Mouse (Mus musculus): Measurements from ENCODE around the gene Zfp598. TPM values are rescaled to one million over a fixed set of nuclear protein-coding genes. Genes with fewer than 3 reads are reported as not detected.

Zfp598 gene
- total and polyA plus RNA-seq, 2 experiments from 2014 or later = 16.4 to 40.0 TPM

DNA sequence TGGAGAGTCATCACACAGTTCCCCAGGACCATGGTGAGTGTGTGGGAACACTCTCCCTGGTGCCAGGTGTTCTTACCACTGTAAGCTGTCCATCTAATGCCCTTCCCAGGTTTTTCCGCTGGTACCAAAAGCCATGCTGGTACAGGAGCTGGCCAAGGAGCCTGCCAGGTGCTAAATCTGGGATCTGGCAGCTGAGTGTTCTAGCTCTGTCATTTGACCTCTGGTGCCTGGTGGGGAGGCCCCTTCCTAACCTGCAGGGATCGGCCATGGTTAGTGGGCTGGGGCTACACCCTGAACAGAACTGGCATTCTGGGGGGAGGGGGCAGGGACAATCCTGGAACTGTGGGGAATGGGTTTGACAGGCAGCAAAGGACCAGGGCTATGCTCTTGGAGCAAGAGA lies 58.1 kb downstream of the Zfp598 start, which contains the start of gene Rpl3l:
Gene Rpl3l, plus strand, starts transcription at position 203 of the 400 bp plus-strand sequence.
- no peaks in the 10 kb centered on the region for H3K4me1 ChIP-seq (ENCODE audit: insufficient read depth, low read length)
- H3K4me3 ChIP-seq (ENCODE audit: low read depth, low read length) = no peak within 1 kb of the TSS
- no peak within 1 kb of the TSS for H3K27ac ChIP-seq (ENCODE audit: low read depth, low read length)
- H3K9me3 ChIP-seq (ENCODE audit: low read length) = no peaks in the 10 kb centered on the region
- no peaks in the 10 kb centered on the region for H3K36me3 ChIP-seq (ENCODE audit: insufficient read depth, low read length)
- 61% methylated on average over 2 of the region's 2 CpGs for WGBS
- no peak for DNase-seq (ENCODE audit: low spot score)
- no peak within 1 kb of the TSS for H3K4me2 ChIP-seq (ENCODE audit: low read depth, low read length, poor library complexity, severe bottlenecking)
- TF ChIP-seq CTCF (IDR thresholded peaks at IDR 0.05) = no peak
- ATAC-seq (ENCODE audit: low FRiP score) = no peak
- H3K9ac ChIP-seq (replicated peaks; ENCODE audit: low read length, poor library complexity, severe bottlenecking) = no peak within 1 kb of the TSS
- no peaks in the 10 kb centered on the region for H3K27me3 ChIP-seq (ENCODE audit: insufficient read depth, low read length)

DNA sequence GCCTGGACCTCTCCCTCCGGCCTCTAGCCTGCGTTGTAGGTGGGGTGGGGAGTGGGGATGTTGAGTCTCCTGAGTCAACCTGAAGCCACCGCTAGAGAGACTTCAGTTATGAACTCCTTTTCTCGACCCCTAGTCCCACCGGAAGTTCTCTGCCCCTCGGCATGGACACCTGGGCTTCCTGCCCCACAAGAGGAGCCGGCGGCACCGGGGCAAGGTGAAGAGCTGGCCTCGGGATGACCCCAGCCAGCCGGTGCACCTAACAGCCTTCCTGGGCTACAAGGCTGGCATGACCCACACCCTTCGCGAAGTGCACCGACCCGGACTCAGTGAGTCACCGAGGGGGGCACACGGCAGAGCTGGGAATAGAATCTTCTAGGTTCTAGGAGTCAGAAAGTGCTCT lies 58.7 kb downstream of the Zfp598 start:
- Histone ChIP-seq H3K27ac (ENCODE audit: low read depth, low read length) (no peak overlapping the region), H3K36me3 (ENCODE audit: insufficient read depth, low read length) (no peaks in the 10 kb centered on the region), H3K4me1 (ENCODE audit: insufficient read depth, low read length) (no peaks in the 10 kb centered on the region), H3K4me2 (ENCODE audit: low read depth, low read length, poor library complexity, severe bottlenecking) (no peak overlapping the region), H3K9ac (replicated peaks; ENCODE audit: low read length, poor library complexity, severe bottlenecking) (no peak overlapping the region), H3K9me3 (ENCODE audit: low read length) (no peaks in the 10 kb centered on the region), H3K27me3 (ENCODE audit: insufficient read depth, low read length) (no peaks in the 10 kb centered on the region), H3K4me3 (ENCODE audit: low read depth, low read length) (no peak overlapping the region)
- DNase-seq (ENCODE audit: low spot score) = no peak
- TF ChIP-seq CTCF (IDR thresholded peaks at IDR 0.05) = no peak
- no peak for ATAC-seq (ENCODE audit: low FRiP score)
- 79% methylated on average over 17 of the region's 17 CpGs for WGBS

DNA sequence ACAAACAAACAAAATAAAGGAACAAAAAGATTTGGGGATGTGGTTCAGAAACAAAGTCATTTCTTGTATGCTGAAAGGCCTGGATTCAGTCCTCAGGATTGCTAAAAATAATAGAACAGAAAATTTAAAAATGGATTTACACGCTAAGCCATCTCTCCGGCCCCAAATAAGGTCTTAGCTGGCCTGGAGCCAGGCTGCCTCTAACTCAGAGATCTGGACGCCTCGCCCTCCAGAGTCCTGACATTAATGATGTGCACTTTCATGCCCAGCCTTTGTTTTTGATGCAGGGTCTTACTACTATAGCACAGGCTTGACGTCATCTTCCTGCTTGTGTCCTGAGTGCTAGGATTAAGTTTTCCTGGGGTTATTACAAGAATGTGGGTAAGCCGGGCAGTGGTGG lies 59.6 kb downstream of the Zfp598 start:
- Histone ChIP-seq H3K4me1 (ENCODE audit: insufficient read depth, low read length) (no peaks in the 10 kb centered on the region), H3K4me2 (ENCODE audit: low read depth, low read length, poor library complexity, severe bottlenecking) (no peak overlapping the region), H3K27ac (ENCODE audit: low read depth, low read length) (no peak overlapping the region), H3K9me3 (ENCODE audit: low read length) (no peaks in the 10 kb centered on the region), H3K27me3 (ENCODE audit: insufficient read depth, low read length) (no peaks in the 10 kb centered on the region), H3K4me3 (ENCODE audit: low read depth, low read length) (no peak overlapping the region), H3K36me3 (ENCODE audit: insufficient read depth, low read length) (no peaks in the 10 kb centered on the region), H3K9ac (replicated peaks; ENCODE audit: low read length, poor library complexity, severe bottlenecking) (no peak overlapping the region)
- TF ChIP-seq CTCF (IDR thresholded peaks at IDR 0.05) = no peak
- ATAC-seq (ENCODE audit: low FRiP score) (no peak), DNase-seq (ENCODE audit: low spot score) (no peak)
- 81% methylated on average over 6 of the region's 6 CpGs for WGBS

DNA sequence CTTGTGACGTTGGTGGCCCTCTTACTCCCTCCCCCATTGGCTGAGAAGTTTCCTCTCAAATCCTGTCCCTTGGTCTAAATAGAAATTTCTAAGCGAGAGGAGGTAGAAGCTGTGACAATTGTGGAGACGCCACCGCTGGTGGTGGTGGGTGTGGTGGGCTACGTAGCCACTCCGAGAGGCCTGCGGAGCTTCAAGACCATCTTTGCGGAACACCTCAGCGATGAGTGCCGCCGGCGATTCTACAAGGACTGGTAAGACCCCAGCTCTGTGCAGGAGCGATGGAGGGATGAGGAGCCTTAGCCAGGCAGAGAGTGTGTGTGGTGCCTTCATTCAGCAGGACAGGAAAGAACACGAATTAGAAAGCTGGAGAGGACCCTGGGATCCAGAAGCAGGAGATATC lies 61.3 kb downstream of the Zfp598 start:
- no peaks in the 10 kb centered on the region for H3K9me3 ChIP-seq (ENCODE audit: low read length)
- 81% methylated on average over 14 of the region's 14 CpGs for WGBS
- H3K27ac ChIP-seq (ENCODE audit: low read depth, low read length) = no peak overlapping the region
- no peak overlapping the region for H3K4me3 ChIP-seq (ENCODE audit: low read depth, low read length)
- no peak for ATAC-seq (ENCODE audit: low FRiP score)
- H3K4me2 ChIP-seq (ENCODE audit: low read depth, low read length, poor library complexity, severe bottlenecking) = no peak overlapping the region
- no peak overlapping the region for H3K9ac ChIP-seq (replicated peaks; ENCODE audit: low read length, poor library complexity, severe bottlenecking)
- H3K27me3 ChIP-seq (ENCODE audit: insufficient read depth, low read length) = no peaks in the 10 kb centered on the region
- H3K4me1 ChIP-seq (ENCODE audit: insufficient read depth, low read length) = no peaks in the 10 kb centered on the region
- no peak for TF ChIP-seq CTCF (IDR thresholded peaks at IDR 0.05)
- DNase-seq (ENCODE audit: low spot score) = no peak
- no peaks in the 10 kb centered on the region for H3K36me3 ChIP-seq (ENCODE audit: insufficient read depth, low read length)

Other genes starting within 250 kb of the Zfp598 start
Only the 30 nearest of the 33 such genes appear.
- gene E4f1, start 199.4 kb upstream of the Zfp598 start, total RNA-seq (2014; rRNA removed) = 35.1 and 38.0 TPM in 2 replicates
- gene E4f1, start 199.4 kb upstream of the Zfp598 start, polyA plus RNA-seq (2015; fragmentation: Nextera tagmentation; extraction: Ambion mirVana) = 25.6 and 30.6 TPM in 2 replicates
- gene Pgp, start 199.3 kb upstream of the Zfp598 start, total RNA-seq (2014; rRNA removed) = 49.6 and 50.1 TPM in 2 replicates
- gene Pgp, start 199.3 kb upstream of the Zfp598 start, polyA plus RNA-seq (2015; fragmentation: Nextera tagmentation; extraction: Ambion mirVana) = 86.8 and 88.7 TPM in 2 replicates
- gene Bricd5, start 195.8 kb upstream of the Zfp598 start, total RNA-seq (2014; rRNA removed) = 0.57 TPM in 1 of 2 replicates, not detected in the other
- gene Bricd5, start 195.8 kb upstream of the Zfp598 start, polyA plus RNA-seq (2015; fragmentation: Nextera tagmentation; extraction: Ambion mirVana) = 0.83 and 0.95 TPM in 2 replicates
- 51.8 and 60.8 TPM in 2 replicates for gene Mlst8, start 190.6 kb upstream of the Zfp598 start, total RNA-seq (2014; rRNA removed)
- 28.4 and 29.5 TPM in 2 replicates for gene Mlst8, start 190.6 kb upstream of the Zfp598 start, polyA plus RNA-seq (2015; fragmentation: Nextera tagmentation; extraction: Ambion mirVana)
- 151 and 153 TPM in 2 replicates for gene Caskin1, start 181.1 kb upstream of the Zfp598 start, total RNA-seq (2014; rRNA removed)
- 43.9 and 47.5 TPM in 2 replicates for gene Caskin1, start 181.1 kb upstream of the Zfp598 start, polyA plus RNA-seq (2015; fragmentation: Nextera tagmentation; extraction: Ambion mirVana)
- 175 and 179 TPM in 2 replicates for gene Traf7, start 141.7 kb upstream of the Zfp598 start, total RNA-seq (2014; rRNA removed)
- gene Traf7, start 141.7 kb upstream of the Zfp598 start, polyA plus RNA-seq (2015; fragmentation: Nextera tagmentation; extraction: Ambion mirVana) = 71.4 and 73.6 TPM in 2 replicates
- gene Rab26, start 135.5 kb upstream of the Zfp598 start, total RNA-seq (2014; rRNA removed) = 4.4 and 7.6 TPM in 2 replicates
- gene Rab26, start 135.5 kb upstream of the Zfp598 start, polyA plus RNA-seq (2015; fragmentation: Nextera tagmentation; extraction: Ambion mirVana) = 15.5 and 17.7 TPM in 2 replicates
- 73.6 and 84.3 TPM in 2 replicates for gene Pkd1, start 119.9 kb upstream of the Zfp598 start, total RNA-seq (2014; rRNA removed)
- 13.6 and 14.5 TPM in 2 replicates for gene Pkd1, start 119.9 kb upstream of the Zfp598 start, polyA plus RNA-seq (2015; fragmentation: Nextera tagmentation; extraction: Ambion mirVana)
- 106 and 114 TPM in 2 replicates for gene Tsc2, start 37.1 kb upstream of the Zfp598 start, total RNA-seq (2014; rRNA removed)
- 56.6 and 61.7 TPM in 2 replicates for gene Tsc2, start 37.1 kb upstream of the Zfp598 start, polyA plus RNA-seq (2015; fragmentation: Nextera tagmentation; extraction: Ambion mirVana)
- gene Nthl1, start 37.0 kb upstream of the Zfp598 start, total RNA-seq (2014; rRNA removed) = 4.5 and 6.2 TPM in 2 replicates
- gene Nthl1, start 37.0 kb upstream of the Zfp598 start, polyA plus RNA-seq (2015; fragmentation: Nextera tagmentation; extraction: Ambion mirVana) = 6.0 and 7.2 TPM in 2 replicates
- gene Slc9a3r2, start 19.4 kb upstream of the Zfp598 start, total RNA-seq (2014; rRNA removed) = 61.7 and 62.8 TPM in 2 replicates
- 52.1 and 52.7 TPM in 2 replicates for gene Slc9a3r2, start 19.4 kb upstream of the Zfp598 start, polyA plus RNA-seq (2015; fragmentation: Nextera tagmentation; extraction: Ambion mirVana)
- gene Npw, start 11.2 kb upstream of the Zfp598 start, total RNA-seq (2014; rRNA removed) = not detected in 2 replicates
- 0.59 and 0.86 TPM in 2 replicates for gene Npw, start 11.2 kb upstream of the Zfp598 start, polyA plus RNA-seq (2015; fragmentation: Nextera tagmentation; extraction: Ambion mirVana)
- 330 and 376 TPM in 2 replicates for gene Syngr3, start 20.3 kb downstream of the Zfp598 start, total RNA-seq (2014; rRNA removed)
- 334 and 375 TPM in 2 replicates for gene Syngr3, start 20.3 kb downstream of the Zfp598 start, polyA plus RNA-seq (2015; fragmentation: Nextera tagmentation; extraction: Ambion mirVana)
- gene Gfer, start 26.5 kb downstream of the Zfp598 start, total RNA-seq (2014; rRNA removed) = 28.0 and 44.3 TPM in 2 replicates
- gene Gfer, start 26.5 kb downstream of the Zfp598 start, polyA plus RNA-seq (2015; fragmentation: Nextera tagmentation; extraction: Ambion mirVana) = 36.7 and 39.4 TPM in 2 replicates
- 7.2 and 11.1 TPM in 2 replicates for gene Noxo1, start 26.5 kb downstream of the Zfp598 start, total RNA-seq (2014; rRNA removed)
- 1.9 and 2.1 TPM in 2 replicates for gene Noxo1, start 26.5 kb downstream of the Zfp598 start, polyA plus RNA-seq (2015; fragmentation: Nextera tagmentation; extraction: Ambion mirVana)
- gene Tbl3, start 38.0 kb downstream of the Zfp598 start, total RNA-seq (2014; rRNA removed) = 44.0 and 56.4 TPM in 2 replicates
- gene Tbl3, start 38.0 kb downstream of the Zfp598 start, polyA plus RNA-seq (2015; fragmentation: Nextera tagmentation; extraction: Ambion mirVana) = 38.2 and 46.7 TPM in 2 replicates
- gene Rnf151, start 48.4 kb downstream of the Zfp598 start, total RNA-seq (2014; rRNA removed) = not detected in 2 replicates
- gene Rnf151, start 48.4 kb downstream of the Zfp598 start, polyA plus RNA-seq (2015; fragmentation: Nextera tagmentation; extraction: Ambion mirVana) = not detected in 2 replicates
- gene Rps2, start 48.4 kb downstream of the Zfp598 start, total RNA-seq (2014; rRNA removed) = 2,209 and 2,389 TPM in 2 replicates
- 749 and 802 TPM in 2 replicates for gene Rps2, start 48.4 kb downstream of the Zfp598 start, polyA plus RNA-seq (2015; fragmentation: Nextera tagmentation; extraction: Ambion mirVana)
- 150 and 170 TPM in 2 replicates for gene Ndufb10, start 54.8 kb downstream of the Zfp598 start, total RNA-seq (2014; rRNA removed)
- gene Ndufb10, start 54.8 kb downstream of the Zfp598 start, polyA plus RNA-seq (2015; fragmentation: Nextera tagmentation; extraction: Ambion mirVana) = 344 and 349 TPM in 2 replicates
- not detected in 2 replicates for gene Rpl3l, start 58.1 kb downstream of the Zfp598 start, total RNA-seq (2014; rRNA removed)
- 0.21 and 0.37 TPM in 2 replicates for gene Rpl3l, start 58.1 kb downstream of the Zfp598 start, polyA plus RNA-seq (2015; fragmentation: Nextera tagmentation; extraction: Ambion mirVana)
- gene Msrb1, start 67.0 kb downstream of the Zfp598 start, total RNA-seq (2014; rRNA removed) = 9.6 and 14.1 TPM in 2 replicates
- 20.6 and 22.6 TPM in 2 replicates for gene Msrb1, start 67.0 kb downstream of the Zfp598 start, polyA plus RNA-seq (2015; fragmentation: Nextera tagmentation; extraction: Ambion mirVana)
- gene Hs3st6, start 83.3 kb downstream of the Zfp598 start, total RNA-seq (2014; rRNA removed) = 0.49 TPM in 1 of 2 replicates, not detected in the other
- 0.22 and 0.50 TPM in 2 replicates for gene Hs3st6, start 83.3 kb downstream of the Zfp598 start, polyA plus RNA-seq (2015; fragmentation: Nextera tagmentation; extraction: Ambion mirVana)
- gene Meiob, start 134.6 kb downstream of the Zfp598 start, total RNA-seq (2014; rRNA removed) = not detected in 2 replicates
- 0.12 TPM in 1 of 2 replicates, not detected in the other for gene Meiob, start 134.6 kb downstream of the Zfp598 start, polyA plus RNA-seq (2015; fragmentation: Nextera tagmentation; extraction: Ambion mirVana)
- 73.6 and 119 TPM in 2 replicates for gene Hagh, start 170.5 kb downstream of the Zfp598 start, total RNA-seq (2014; rRNA removed)
- 74.0 and 79.5 TPM in 2 replicates for gene Hagh, start 170.5 kb downstream of the Zfp598 start, polyA plus RNA-seq (2015; fragmentation: Nextera tagmentation; extraction: Ambion mirVana)
- gene Fahd1, start 180.7 kb downstream of the Zfp598 start, total RNA-seq (2014; rRNA removed) = 11.7 and 14.0 TPM in 2 replicates
- gene Fahd1, start 180.7 kb downstream of the Zfp598 start, polyA plus RNA-seq (2015; fragmentation: Nextera tagmentation; extraction: Ambion mirVana) = 18.2 and 20.8 TPM in 2 replicates
- 0.28 TPM in 1 of 2 replicates, not detected in the other for gene Igfals, start 196.3 kb downstream of the Zfp598 start, total RNA-seq (2014; rRNA removed)
- gene Igfals, start 196.3 kb downstream of the Zfp598 start, polyA plus RNA-seq (2015; fragmentation: Nextera tagmentation; extraction: Ambion mirVana) = 0.31 TPM in 1 of 2 replicates, not detected in the other
- gene Nubp2, start 216.7 kb downstream of the Zfp598 start, total RNA-seq (2014; rRNA removed) = 39.6 and 60.2 TPM in 2 replicates
- 55.8 and 63.9 TPM in 2 replicates for gene Nubp2, start 216.7 kb downstream of the Zfp598 start, polyA plus RNA-seq (2015; fragmentation: Nextera tagmentation; extraction: Ambion mirVana)
- gene Spsb3, start 217.0 kb downstream of the Zfp598 start, total RNA-seq (2014; rRNA removed) = 87.5 and 105 TPM in 2 replicates
- gene Spsb3, start 217.0 kb downstream of the Zfp598 start, polyA plus RNA-seq (2015; fragmentation: Nextera tagmentation; extraction: Ambion mirVana) = 100 and 110 TPM in 2 replicates
- 29.7 and 31.7 TPM in 2 replicates for gene Eme2, start 225.4 kb downstream of the Zfp598 start, total RNA-seq (2014; rRNA removed)
- gene Eme2, start 225.4 kb downstream of the Zfp598 start, polyA plus RNA-seq (2015; fragmentation: Nextera tagmentation; extraction: Ambion mirVana) = 20.2 and 22.5 TPM in 2 replicates
- gene Mrps34, start 225.4 kb downstream of the Zfp598 start, total RNA-seq (2014; rRNA removed) = 43.8 and 46.1 TPM in 2 replicates
- 128 and 131 TPM in 2 replicates for gene Mrps34, start 225.4 kb downstream of the Zfp598 start, polyA plus RNA-seq (2015; fragmentation: Nextera tagmentation; extraction: Ambion mirVana)